Mouse (Mus musculus): Measurements from ENCODE around the gene Trim16. TPM values are rescaled to one million over a fixed set of nuclear protein-coding genes. Genes with fewer than 3 reads are reported as not detected.

The Trim16 gene
- polyA plus RNA-seq (2015; fragmentation: Nextera tagmentation; extraction: Ambion mirVana) = 5.8 and 6.9 TPM in 2 replicates

DNA sequence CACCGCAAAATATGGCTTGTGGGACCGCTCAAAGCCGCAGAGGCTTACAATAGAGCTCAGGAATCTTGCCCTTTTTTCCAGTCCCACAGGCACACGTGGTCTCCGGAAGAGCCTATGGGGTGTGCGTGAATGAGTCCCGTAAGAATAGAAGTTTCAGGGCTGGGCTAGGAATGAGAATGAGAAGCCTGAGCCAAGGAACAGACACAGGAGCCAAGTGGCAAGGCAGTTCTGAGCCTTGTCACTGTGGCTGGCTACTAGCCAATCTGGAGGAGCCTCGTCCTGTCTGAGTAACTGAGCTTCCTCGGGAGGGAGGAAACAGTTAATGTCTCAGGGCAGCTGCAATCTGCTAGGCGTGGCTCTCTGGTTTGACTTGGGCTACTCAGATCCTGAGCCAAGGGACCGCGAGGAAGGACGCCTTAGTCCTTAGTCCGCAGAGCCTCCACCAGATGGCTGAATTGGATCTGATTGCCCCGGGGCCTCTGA, at the start of gene Trim16:
Gene Trim16 (plus strand): TSS at position 173 of the 483 bp plus-strand sequence.
- H3K36me3 ChIP-seq (ENCODE audit: control insufficient read depth, insufficient read depth) = no peaks in the 10 kb centered on the region
- peak; percentile 72 for ATAC-seq (replicated peaks; ENCODE audit: extremely low read depth, insufficient read depth, low FRiP score)
- 3% methylated on average over 15 of the region's 15 CpGs for WGBS
- no peaks in the 10 kb centered on the region for H3K27me3 ChIP-seq (ENCODE audit: control insufficient read depth, insufficient read depth, low read length)
- H3K9ac ChIP-seq (ENCODE audit: low read length) = peak within 1 kb of the TSS; percentile 64
- peak within 1 kb of the TSS; percentile 58 for H3K4me3 ChIP-seq (ENCODE audit: low read length)
- H3K27ac ChIP-seq (ENCODE audit: low read length) = peak within 1 kb of the TSS; percentile 73
- H3K9me3 ChIP-seq (replicated peaks; ENCODE audit: control insufficient read depth, low read length) = no peaks in the 10 kb centered on the region
- H3K4me1 ChIP-seq (ENCODE audit: control insufficient read depth, insufficient read depth, low read length) = peaks cover 12% of the 10 kb centered on the region
- H3K4me2 ChIP-seq (ENCODE audit: low read depth, low read length) = peak within 1 kb of the TSS; percentile 69

DNA sequence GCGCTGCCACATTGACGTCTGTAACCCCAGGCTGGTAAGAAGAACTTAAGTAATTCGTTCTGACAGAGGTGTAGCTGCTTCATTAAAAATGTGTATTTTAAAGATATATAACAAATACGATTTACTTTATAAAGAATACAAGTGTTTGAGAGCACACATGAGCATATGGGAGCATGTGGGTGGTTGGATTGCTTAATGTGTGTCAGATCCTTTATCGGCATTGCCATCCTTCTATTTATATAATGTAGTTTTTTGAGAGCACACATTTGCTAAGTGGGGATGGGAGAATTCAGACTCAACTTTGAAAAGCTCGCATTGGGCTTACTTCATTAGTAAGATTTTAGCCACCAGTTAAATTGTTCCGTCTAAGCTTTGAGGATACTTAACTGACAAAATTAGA, 43.5 kb upstream of the Trim16 start:
- H3K4me3 ChIP-seq (ENCODE audit: low read length) = no peak overlapping the region

DNA sequence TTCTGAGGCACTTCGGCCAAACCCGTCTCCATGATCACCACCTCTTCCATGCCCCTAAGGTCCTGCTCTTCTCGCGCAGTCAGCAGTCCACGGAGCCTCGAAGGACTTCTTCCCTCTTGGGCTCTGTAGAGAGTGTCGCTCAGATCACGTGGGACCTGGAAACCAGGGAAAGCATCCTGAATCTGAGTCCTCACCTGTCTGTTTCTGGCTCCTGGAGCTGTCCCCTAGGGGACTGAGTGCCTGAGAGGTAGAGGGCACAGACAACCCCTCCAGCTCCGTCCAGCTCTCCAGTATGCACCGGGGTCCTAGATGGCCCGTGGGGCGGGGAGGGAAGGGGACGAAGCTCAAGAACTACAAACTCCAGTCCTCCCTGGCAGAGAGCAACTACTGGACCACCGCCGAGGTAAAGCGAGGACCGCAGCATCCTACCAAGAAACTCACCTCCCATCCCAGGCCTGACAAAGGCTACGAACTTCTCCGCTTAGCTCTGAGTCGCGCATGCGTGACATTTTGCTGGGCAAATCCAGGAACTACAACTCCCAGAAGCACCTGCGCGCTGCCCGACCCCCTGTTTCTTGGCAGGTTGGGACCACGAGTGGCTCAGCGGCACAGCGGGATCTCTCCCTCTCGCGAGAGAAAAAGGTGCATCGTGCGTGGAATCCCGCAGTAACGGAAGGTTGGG, 31.0 kb upstream of the Trim16 start, which contains the start of gene Zfp286:
Gene Zfp286 (minus strand): TSS at position 528 of the 682 bp plus-strand sequence.
- Histone ChIP-seq H3K27me3 (ENCODE audit: control insufficient read depth, insufficient read depth, low read length) (no peaks in the 10 kb centered on the region), H3K36me3 (ENCODE audit: control insufficient read depth, insufficient read depth) (peaks cover 7% of the 10 kb centered on the region), H3K4me2 (ENCODE audit: low read depth, low read length) (peak within 1 kb of the TSS; percentile 80), H3K4me3 (ENCODE audit: low read length) (peak within 1 kb of the TSS; percentile 66), H3K4me1 (ENCODE audit: control insufficient read depth, insufficient read depth, low read length) (0 out of 2 replicates have a peak, but pooled peaks cover 5% of the 10 kb centered on the region), H3K9me3 (replicated peaks; ENCODE audit: control insufficient read depth, low read length) (0 out of 2 replicates have a peak, but pooled peaks cover 1% of the 10 kb centered on the region), H3K9ac (ENCODE audit: low read length) (peak within 1 kb of the TSS; percentile 80), H3K27ac (ENCODE audit: low read length) (no peak within 1 kb of the TSS)
- peak; percentile 91 for ATAC-seq (replicated peaks; ENCODE audit: extremely low read depth, insufficient read depth, low FRiP score)
- 8% methylated on average over 34 of the region's 34 CpGs for WGBS

More for the DNA sequence above, 43.5 kb upstream of the Trim16 start:
- 92% methylated on average over 7 of the region's 7 CpGs for WGBS
- no peaks in the 10 kb centered on the region for H3K27me3 ChIP-seq (ENCODE audit: control insufficient read depth, insufficient read depth, low read length)
- no peak overlapping the region for H3K4me2 ChIP-seq (ENCODE audit: low read depth, low read length)
- H3K27ac ChIP-seq (ENCODE audit: low read length) = no peak overlapping the region
- peaks cover 36% of the 10 kb centered on the region for H3K9me3 ChIP-seq (replicated peaks; ENCODE audit: control insufficient read depth, low read length)
- no peak overlapping the region for H3K9ac ChIP-seq (ENCODE audit: low read length)
- peaks cover 29% of the 10 kb centered on the region for H3K36me3 ChIP-seq (ENCODE audit: control insufficient read depth, insufficient read depth)
- no peak for ATAC-seq (replicated peaks; ENCODE audit: extremely low read depth, insufficient read depth, low FRiP score)
- H3K4me1 ChIP-seq (ENCODE audit: control insufficient read depth, insufficient read depth, low read length) = no peaks in the 10 kb centered on the region

DNA sequence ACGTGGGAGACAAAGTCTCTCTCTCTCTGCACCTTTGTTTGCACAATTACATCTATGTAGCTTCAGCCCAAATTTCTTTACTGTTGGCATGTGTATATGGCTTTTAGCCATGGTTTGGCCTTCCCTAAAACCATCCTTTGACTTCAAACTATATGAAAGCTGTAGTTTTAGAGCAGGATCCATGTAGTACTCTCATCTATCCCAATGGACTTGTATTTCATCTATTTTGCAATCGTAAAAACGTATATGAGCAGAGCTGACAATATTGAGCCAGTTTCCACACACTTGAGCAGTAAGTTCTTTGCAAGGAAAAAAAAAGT, 30.5 kb upstream of the Trim16 start:
- no peaks in the 10 kb centered on the region for H3K27me3 ChIP-seq (ENCODE audit: control insufficient read depth, insufficient read depth, low read length)
- peak overlapping the region; percentile 80; the same call in 1 of the 2 replicates for H3K9ac ChIP-seq (ENCODE audit: low read length)
- peaks cover 2% of the 10 kb centered on the region for H3K36me3 ChIP-seq (ENCODE audit: control insufficient read depth, insufficient read depth)
- peak overlapping the region; percentile 80 for H3K4me2 ChIP-seq (ENCODE audit: low read depth, low read length)
- H3K4me3 ChIP-seq (ENCODE audit: low read length) = peak overlapping the region; percentile 66
- no peak overlapping the region for H3K27ac ChIP-seq (ENCODE audit: low read length)
- 0 out of 2 replicates have a peak, but pooled peaks cover 5% of the 10 kb centered on the region for H3K4me1 ChIP-seq (ENCODE audit: control insufficient read depth, insufficient read depth, low read length)
- 59% methylated on average over 3 of the region's 3 CpGs for WGBS
- H3K9me3 ChIP-seq (replicated peaks; ENCODE audit: control insufficient read depth, low read length) = no peaks in the 10 kb centered on the region
- ATAC-seq (replicated peaks; ENCODE audit: extremely low read depth, insufficient read depth, low FRiP score) = no peak

DNA sequence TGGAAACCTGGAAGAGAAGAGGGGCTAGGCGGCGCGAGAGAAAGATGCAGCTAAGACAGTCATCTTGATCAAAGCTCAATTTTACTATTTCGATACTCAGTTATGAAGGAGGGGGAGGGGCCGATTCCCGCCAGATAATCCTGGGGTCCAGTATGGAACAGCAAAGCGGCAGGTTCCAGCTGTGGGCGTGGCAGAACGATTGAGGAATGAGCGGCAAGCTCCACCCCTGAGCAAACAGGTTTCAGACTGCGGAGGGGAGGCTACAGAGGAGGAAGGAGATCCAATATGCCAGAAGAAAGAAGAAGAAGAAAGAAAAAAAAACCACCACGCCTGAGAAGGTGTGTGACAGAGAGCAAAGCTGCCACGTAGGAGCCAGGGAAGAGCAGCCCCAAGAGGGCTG, 15.9 kb upstream of the Trim16 start:
- 44% methylated on average over 13 of the region's 13 CpGs for whole genome bisulfite sequencing

DNA sequence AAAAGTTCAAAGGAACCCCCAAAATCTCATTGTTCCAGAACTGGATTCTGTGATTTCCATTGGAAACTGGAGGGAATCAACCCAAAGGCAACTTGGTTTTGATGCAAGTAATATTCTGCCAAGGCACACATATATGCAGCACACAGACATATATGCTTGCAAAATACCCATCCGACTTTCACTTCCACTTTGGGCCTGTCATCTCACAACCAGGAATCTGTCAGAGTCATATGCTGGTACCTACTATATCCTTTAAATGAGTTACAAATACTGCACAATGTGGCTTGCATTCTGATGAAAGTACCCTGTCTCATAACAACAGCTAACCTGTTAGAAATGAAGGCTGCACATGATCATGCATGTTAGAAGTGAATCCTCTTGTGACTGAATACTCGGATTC, 12.1 kb upstream of the Trim16 start:
- Histone ChIP-seq H3K4me2 (ENCODE audit: low read depth, low read length) (no peak overlapping the region), H3K9me3 (replicated peaks; ENCODE audit: control insufficient read depth, low read length) (peaks cover 3% of the 10 kb centered on the region; the same call in 1 of the 2 replicates), H3K4me3 (ENCODE audit: low read length) (no peak overlapping the region), H3K27ac (ENCODE audit: low read length) (no peak overlapping the region), H3K4me1 (ENCODE audit: control insufficient read depth, insufficient read depth, low read length) (peaks cover under 1% of the 10 kb centered on the region; the same call in 1 of the 2 replicates), H3K36me3 (ENCODE audit: control insufficient read depth, insufficient read depth) (no peaks in the 10 kb centered on the region), H3K9ac (ENCODE audit: low read length) (no peak overlapping the region), H3K27me3 (ENCODE audit: control insufficient read depth, insufficient read depth, low read length) (no peaks in the 10 kb centered on the region)
- ATAC-seq (replicated peaks; ENCODE audit: extremely low read depth, insufficient read depth, low FRiP score) = no peak
- WGBS = 85% methylated on average over 2 of the region's 2 CpGs

More for the DNA sequence above, 15.9 kb upstream of the Trim16 start:
- Histone ChIP-seq H3K27ac (ENCODE audit: low read length) (no peak overlapping the region), H3K9me3 (replicated peaks; ENCODE audit: control insufficient read depth, low read length) (peaks cover 3% of the 10 kb centered on the region; the same call in 1 of the 2 replicates), H3K4me3 (ENCODE audit: low read length) (no peak overlapping the region), H3K27me3 (ENCODE audit: control insufficient read depth, insufficient read depth, low read length) (no peaks in the 10 kb centered on the region), H3K9ac (ENCODE audit: low read length) (no peak overlapping the region), H3K4me2 (ENCODE audit: low read depth, low read length) (no peak overlapping the region), H3K36me3 (ENCODE audit: control insufficient read depth, insufficient read depth) (no peaks in the 10 kb centered on the region), H3K4me1 (ENCODE audit: control insufficient read depth, insufficient read depth, low read length) (no peaks in the 10 kb centered on the region)
- no peak for ATAC-seq (replicated peaks; ENCODE audit: extremely low read depth, insufficient read depth, low FRiP score)

DNA sequence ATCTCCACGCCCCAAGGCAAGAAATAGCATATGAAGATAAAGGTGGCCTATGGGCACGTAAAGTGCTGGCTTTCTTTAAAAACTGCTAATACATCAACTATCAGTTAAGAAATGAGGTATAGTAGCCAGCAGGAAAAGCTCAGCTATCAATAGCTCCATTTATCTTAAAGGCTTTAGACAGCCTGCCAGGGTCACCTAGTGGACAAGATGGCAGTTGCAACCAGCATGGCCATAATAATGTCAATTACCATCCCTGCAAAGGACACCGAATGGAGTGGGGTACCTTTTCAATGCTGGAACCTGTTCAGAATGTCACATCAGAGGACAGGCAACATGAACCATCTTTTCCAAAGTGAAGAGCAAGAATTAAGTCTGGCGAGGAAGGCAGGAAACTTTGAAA, 10.8 kb upstream of the Trim16 start:
- no peak overlapping the region for H3K4me3 ChIP-seq (ENCODE audit: low read length)
- no peaks in the 10 kb centered on the region for H3K27me3 ChIP-seq (ENCODE audit: control insufficient read depth, insufficient read depth, low read length)
- H3K27ac ChIP-seq (ENCODE audit: low read length) = no peak overlapping the region
- H3K4me1 ChIP-seq (ENCODE audit: control insufficient read depth, insufficient read depth, low read length) = peaks cover 5% of the 10 kb centered on the region
- no peak for ATAC-seq (replicated peaks; ENCODE audit: extremely low read depth, insufficient read depth, low FRiP score)
- WGBS = 62% methylated on average over 4 of the region's 4 CpGs
- no peaks in the 10 kb centered on the region for H3K36me3 ChIP-seq (ENCODE audit: control insufficient read depth, insufficient read depth)
- H3K9me3 ChIP-seq (replicated peaks; ENCODE audit: control insufficient read depth, low read length) = peaks cover 3% of the 10 kb centered on the region; the same call in 1 of the 2 replicates
- H3K9ac ChIP-seq (ENCODE audit: low read length) = no peak overlapping the region
- no peak overlapping the region for H3K4me2 ChIP-seq (ENCODE audit: low read depth, low read length)

DNA sequence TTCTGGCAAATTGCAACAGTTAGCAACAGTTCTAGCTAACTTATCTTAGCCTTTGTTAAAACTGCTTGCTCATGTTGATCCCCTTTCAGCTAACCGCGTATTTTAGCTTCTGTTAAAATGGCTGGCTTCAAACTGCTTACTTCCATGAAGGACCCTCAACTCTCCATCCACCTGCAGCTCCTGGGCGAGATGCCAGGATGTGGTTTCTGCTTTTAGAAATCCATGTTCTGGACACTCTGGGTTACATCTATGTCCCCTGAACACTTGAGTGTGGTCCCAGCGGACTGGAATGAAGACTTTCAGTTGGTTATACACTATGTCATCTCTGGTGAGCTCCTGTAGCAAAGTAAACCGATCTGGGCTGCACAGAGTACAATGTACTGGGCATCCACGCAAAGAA, 7.8 kb upstream of the Trim16 start:
- Histone ChIP-seq H3K9ac (ENCODE audit: low read length) (no peak overlapping the region), H3K27ac (ENCODE audit: low read length) (no peak overlapping the region), H3K4me1 (ENCODE audit: control insufficient read depth, insufficient read depth, low read length) (peaks cover 5% of the 10 kb centered on the region), H3K4me2 (ENCODE audit: low read depth, low read length) (no peak overlapping the region), H3K27me3 (ENCODE audit: control insufficient read depth, insufficient read depth, low read length) (no peaks in the 10 kb centered on the region), H3K9me3 (replicated peaks; ENCODE audit: control insufficient read depth, low read length) (no peaks in the 10 kb centered on the region), H3K36me3 (ENCODE audit: control insufficient read depth, insufficient read depth) (no peaks in the 10 kb centered on the region), H3K4me3 (ENCODE audit: low read length) (no peak overlapping the region)
- ATAC-seq (replicated peaks; ENCODE audit: extremely low read depth, insufficient read depth, low FRiP score) = no peak
- 80% methylated on average over 6 of the region's 6 CpGs for WGBS

DNA sequence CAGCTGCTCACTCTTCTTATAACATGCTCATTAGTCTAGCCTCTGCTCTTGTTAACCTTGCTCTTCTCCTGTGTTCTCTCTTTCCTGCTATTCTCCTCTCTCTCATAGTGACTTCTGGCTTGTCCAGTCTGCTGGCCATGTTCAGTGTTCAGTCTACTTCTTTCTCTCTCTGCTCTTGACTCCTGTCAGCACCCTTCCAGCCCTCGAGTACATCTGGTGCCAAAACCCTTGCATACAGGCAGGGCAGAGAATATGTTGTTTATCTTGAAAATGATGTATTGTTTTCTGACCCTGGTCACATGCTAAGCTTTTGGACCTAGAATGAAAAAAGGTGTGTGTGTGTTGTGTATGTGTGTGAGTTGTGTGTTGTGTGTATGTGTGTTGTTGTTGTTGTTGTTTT, 6.5 kb upstream of the Trim16 start:
- no peak for ATAC-seq (replicated peaks; ENCODE audit: extremely low read depth, insufficient read depth, low FRiP score)
- Histone ChIP-seq H3K4me1 (ENCODE audit: control insufficient read depth, insufficient read depth, low read length) (peaks cover 5% of the 10 kb centered on the region), H3K4me3 (ENCODE audit: low read length) (no peak overlapping the region), H3K36me3 (ENCODE audit: control insufficient read depth, insufficient read depth) (no peaks in the 10 kb centered on the region), H3K9me3 (replicated peaks; ENCODE audit: control insufficient read depth, low read length) (no peaks in the 10 kb centered on the region), H3K9ac (ENCODE audit: low read length) (no peak overlapping the region), H3K4me2 (ENCODE audit: low read depth, low read length) (no peak overlapping the region), H3K27ac (ENCODE audit: low read length) (no peak overlapping the region), H3K27me3 (ENCODE audit: control insufficient read depth, insufficient read depth, low read length) (no peaks in the 10 kb centered on the region)
- 11% methylated on average over 1 of the region's 1 CpGs for WGBS

Data from heart, embryonic 16.5 days (tissue).